Mouse (Mus musculus) olfactory bulb, adult 2 months (tissue): Measurements from ENCODE around the gene Serpine1. TPM values are rescaled to one million over a fixed set of nuclear protein-coding genes. Genes with fewer than 3 reads are reported as not detected.
"Not testable (repeated sequence)": the region's sequence is repeated elsewhere in the genome, so short reads cannot be mapped to it uniquely, and the experiment has no call there.

Source experiments
- H3K27ac ChIP-seq: fragments of 200-500 bp; 2 replicates; pipeline ENCODE4 v1.5.1; 2012; ENCODE audit warnings: low read depth, low read length; ENCODE audit not compliant: insufficient read depth
- H3K4me1 ChIP-seq: fragments of 200-500 bp; 2 replicates; pipeline ENCODE4 v1.6.1; 2012; ENCODE audit warnings: low read length; ENCODE audit not compliant: control insufficient read depth, insufficient read depth
- H3K4me3 ChIP-seq: fragments of 200-500 bp; 2 replicates; pipeline ENCODE4 v1.5.1; 2012; ENCODE audit warnings: mild to moderate bottlenecking, low read depth, low read length, moderate library complexity; ENCODE audit not compliant: insufficient read depth
- CTCF ChIP-seq: fragments of 200-500 bp; IDR thresholded peaks from 2 replicates; pipeline ENCODE4 v1.5.1; 2012; ENCODE audit warnings: low read depth, mild to moderate bottlenecking, low read length, moderate library complexity; ENCODE audit not compliant: insufficient read depth
- POLR2A ChIP-seq: fragments of 200-500 bp; IDR thresholded peaks from 2 replicates; pipeline ENCODE4 v1.6.1; 2012; ENCODE audit warnings: mild to moderate bottlenecking, low read depth, low read length, moderate library complexity; ENCODE audit not compliant: insufficient read depth
- WGBS: fragments of 180-500 bp; shearing (Covaris S2); methylation state at CpG from one replicate; pipeline ENCODE4 v1.1.7; 2018; 5-methylcytosine and 5-hydroxymethylcytosine counted together
- polyA plus RNA-seq: library from polyadenylated mRNA; stranded (reverse); fragments of >200 nt; gene quantifications from 2 replicates; pipeline ENCODE4 v1.2.4, GENCODE M21; 2012; ENCODE audit warnings: low replicate concordance; ENCODE audit not compliant: missing spikeins, insufficient read depth, insufficient read length

Serpine1 gene
- not detected in 2 replicates for polyA plus RNA-seq

- TF ChIP-seq POLR2A (no peak), CTCF (no peak)
- peak within 1 kb of the TSS; percentile 56 for H3K27ac ChIP-seq
- WGBS: 11% methylated on average over 23 of the region's 23 CpGs
- H3K4me1 ChIP-seq: peaks cover 58% of the 10 kb centered on the region
- H3K4me3 ChIP-seq: no peak within 1 kb of the TSS
Observed at GRCm38 (mm10) chr5:137072079-137072960, at the start of gene Serpine1. Gene Serpine1, minus strand, starts transcription at chr5:137072268.

DNA sequence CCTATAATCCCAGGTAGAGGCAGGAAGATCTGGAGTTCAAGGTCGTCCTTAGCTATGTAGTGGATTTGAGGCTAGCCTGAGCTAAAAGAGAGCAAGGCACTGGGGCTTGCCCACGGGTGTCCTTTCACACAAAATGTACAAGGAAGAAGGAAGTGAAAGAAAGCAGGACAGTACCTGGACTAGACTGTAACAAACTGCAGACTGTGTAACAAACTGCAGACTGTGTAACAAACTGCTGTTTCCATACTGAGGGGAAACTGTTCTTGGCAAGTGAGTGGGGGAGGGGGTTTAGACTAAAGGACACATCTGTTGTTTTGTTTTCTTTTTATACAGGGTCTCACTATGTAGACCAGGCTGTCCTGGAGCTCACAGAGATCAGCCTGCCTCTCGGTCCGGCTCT is 49.2 kb upstream of the Serpine1 start:
- WGBS: 77% methylated on average over 4 of the region's 4 CpGs
- Histone ChIP-seq H3K27ac (no peak overlapping the region), H3K4me3 (no peak overlapping the region), H3K4me1 (peaks cover 12% of the 10 kb centered on the region)
- TF ChIP-seq CTCF: no peak
- no peak for TF ChIP-seq POLR2A

GRCm38 (mm10) chr5:137118878-137119277 is 46.8 kb upstream of the Serpine1 start:
- Histone ChIP-seq H3K27ac (no peak overlapping the region), H3K4me3 (no peak overlapping the region), H3K4me1 (peaks cover 19% of the 10 kb centered on the region)
- TF ChIP-seq CTCF: no peak
- TF ChIP-seq POLR2A: no peak
- 83% methylated on average over 4 of the region's 4 CpGs for WGBS

- H3K4me1 ChIP-seq: peaks cover 15% of the 10 kb centered on the region
- 90% methylated on average over 3 of the region's 3 CpGs for WGBS
- not testable (repeated sequence) for H3K4me3 ChIP-seq, H3K27ac ChIP-seq
Observed at GRCm38 (mm10) chr5:137117994-137118393, 45.9 kb upstream of the Serpine1 start.

DNA sequence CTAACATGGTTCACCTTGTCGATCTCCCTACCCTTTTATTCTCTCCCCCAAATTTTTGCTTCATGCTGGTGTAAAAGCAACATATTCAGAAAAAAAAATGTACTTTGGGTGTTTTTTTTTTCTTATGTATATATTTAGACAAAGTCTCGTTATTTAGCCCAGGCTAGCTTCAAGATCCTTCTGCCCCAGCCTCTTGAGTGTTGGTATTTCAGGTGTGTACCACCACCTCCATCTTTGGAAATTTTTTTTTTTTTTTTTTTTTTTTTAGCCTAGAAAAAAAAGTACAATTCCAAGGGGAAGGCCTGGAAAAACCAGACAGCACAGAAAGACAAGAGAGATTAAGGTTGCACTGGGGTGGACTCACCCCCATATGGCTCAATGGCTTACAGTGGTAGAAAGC is 44.9 kb upstream of the Serpine1 start:
- Histone ChIP-seq H3K27ac (no peak overlapping the region), H3K4me1 (peaks cover 10% of the 10 kb centered on the region), H3K4me3 (no peak overlapping the region)
- WGBS: 98% methylated on average over 2 of the region's 2 CpGs
- TF ChIP-seq POLR2A: no peak
- no peak for TF ChIP-seq CTCF

GRCm38 (mm10) chr5:137115866-137116847 is 44.1 kb upstream of the Serpine1 start, which contains the start of gene Trim56:
Gene Trim56, minus strand, starts transcription at chr5:137116209.
- TF ChIP-seq CTCF (no peak), POLR2A (no peak)
- Histone ChIP-seq H3K4me1 (peaks cover 10% of the 10 kb centered on the region), H3K27ac (no peak within 1 kb of the TSS), H3K4me3 (peak within 1 kb of the TSS; percentile 51)
- 16% methylated on average over 29 of the region's 29 CpGs for WGBS

GRCm38 (mm10) chr5:137114891-137115561 is 43.0 kb upstream of the Serpine1 start:
- H3K4me1 ChIP-seq: peaks cover 10% of the 10 kb centered on the region
- no peak overlapping the region for H3K27ac ChIP-seq
- WGBS: 93% methylated on average over 9 of the region's 9 CpGs
- TF ChIP-seq CTCF (no peak), POLR2A (no peak)
- no peak overlapping the region for H3K4me3 ChIP-seq

DNA sequence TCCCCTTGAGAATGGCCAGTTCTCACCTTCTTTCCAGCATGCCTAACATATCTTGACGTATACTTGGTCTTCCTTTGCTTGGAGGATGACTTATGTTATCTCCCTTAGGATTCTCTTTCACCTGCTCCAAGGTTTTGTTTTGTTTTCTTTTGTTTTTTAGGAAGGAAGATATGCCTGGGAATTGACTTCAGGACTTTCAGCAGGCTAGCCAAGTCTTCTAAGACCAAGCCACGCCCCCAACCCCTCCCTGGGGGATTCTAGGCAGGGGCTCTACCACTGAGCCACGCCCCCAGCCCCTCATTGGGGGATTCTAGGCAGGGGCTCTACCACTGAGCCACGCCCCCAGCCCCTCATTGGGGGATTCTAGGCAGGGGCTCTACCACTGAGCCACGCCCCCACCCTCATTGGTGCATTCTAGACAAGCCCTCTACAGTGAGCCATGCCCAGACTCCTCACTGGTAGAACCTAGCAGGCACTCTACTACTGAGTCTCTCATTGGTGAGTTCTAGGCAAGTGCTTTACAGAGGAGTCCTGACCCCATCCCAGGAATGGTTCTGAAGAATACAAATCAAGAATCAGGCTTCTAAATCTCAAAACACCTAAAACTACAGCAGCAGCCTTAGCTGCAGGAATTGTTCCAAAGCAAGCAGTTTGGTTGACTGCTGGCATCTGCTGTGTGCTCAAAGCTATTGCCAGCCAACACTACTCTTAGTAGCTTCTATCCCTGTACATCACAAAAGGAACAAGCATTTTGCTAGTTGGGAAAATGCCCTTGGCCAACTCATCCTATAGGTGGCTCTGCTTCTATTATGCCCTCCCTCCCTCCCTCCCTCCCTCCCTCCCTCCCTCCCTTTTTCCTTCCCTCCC is 39.7 kb upstream of the Serpine1 start:
- Histone ChIP-seq H3K27ac (no peak overlapping the region), H3K4me3 (no peak overlapping the region)

More for the DNA sequence above, 39.7 kb upstream of the Serpine1 start:
- TF ChIP-seq POLR2A (no peak), CTCF (no peak)
- 81% methylated on average over 5 of the region's 5 CpGs for WGBS
- H3K4me1 ChIP-seq: peaks cover 10% of the 10 kb centered on the region
